Mouse (Mus musculus): Measurements from ENCODE around the gene Ptcd1. TPM values are rescaled to one million over a fixed set of nuclear protein-coding genes. Genes with fewer than 3 reads are reported as not detected.
A peak's percentile ranks its signal among the peaks of the same experiment; 100 is the strongest.

Gene Ptcd1
- total and polyA plus RNA-seq, 3 experiments, result 21.0 to 22.3 TPM; not detected in 1

DNA sequence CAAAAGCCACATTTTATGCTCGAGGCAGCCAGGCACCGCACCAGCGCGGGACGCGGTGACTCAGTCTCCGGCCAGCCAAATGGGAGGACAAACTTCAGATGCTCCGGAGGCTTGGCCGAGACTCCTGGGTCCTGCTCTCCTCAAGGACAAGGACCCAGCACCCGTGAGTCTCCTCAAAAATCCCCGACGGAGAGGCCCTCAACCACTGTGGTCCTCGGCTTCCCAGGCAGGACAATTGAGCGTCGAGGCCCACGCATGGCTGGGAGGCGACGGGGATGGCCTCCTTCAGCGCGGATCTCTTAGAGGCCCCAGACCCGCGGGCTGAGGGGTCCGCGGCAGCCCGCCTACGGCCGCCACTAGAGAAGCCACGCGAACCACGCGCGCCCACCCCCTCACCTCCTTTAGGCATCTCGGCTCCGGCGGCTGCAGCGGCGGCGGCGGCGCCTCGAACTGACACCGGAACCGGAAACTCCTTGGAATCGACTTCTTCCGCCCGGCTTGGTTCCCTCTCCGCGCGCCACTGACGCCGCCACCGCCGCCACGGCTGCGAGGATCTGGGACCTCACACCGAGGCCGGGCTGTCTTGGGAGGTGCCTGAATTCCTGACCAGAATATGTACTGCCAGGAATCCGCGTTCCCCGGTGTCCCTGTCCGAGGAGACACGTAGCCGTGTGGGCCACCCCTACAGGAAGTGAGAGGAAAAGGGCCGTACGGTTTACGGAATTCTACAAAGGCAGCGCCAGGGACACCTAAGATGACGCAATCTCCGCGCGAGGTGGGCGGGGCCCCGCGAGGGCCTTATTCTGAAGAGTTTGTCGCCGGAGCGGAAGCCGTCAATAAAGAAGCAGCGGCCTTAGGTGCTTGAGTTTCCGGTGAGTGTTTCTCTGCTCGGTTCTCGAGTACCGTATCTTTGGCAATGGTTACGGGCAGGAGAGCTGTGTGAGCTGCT lies 27.1 kb downstream of the Ptcd1 start, which contains the start of the genes Pdap1 and Bud31 (continued):
- peak; percentile 97 for TF ChIP-seq TBP (IDR thresholded peaks at IDR 0.05; ENCODE audit: low read depth, low read length)

DNA sequence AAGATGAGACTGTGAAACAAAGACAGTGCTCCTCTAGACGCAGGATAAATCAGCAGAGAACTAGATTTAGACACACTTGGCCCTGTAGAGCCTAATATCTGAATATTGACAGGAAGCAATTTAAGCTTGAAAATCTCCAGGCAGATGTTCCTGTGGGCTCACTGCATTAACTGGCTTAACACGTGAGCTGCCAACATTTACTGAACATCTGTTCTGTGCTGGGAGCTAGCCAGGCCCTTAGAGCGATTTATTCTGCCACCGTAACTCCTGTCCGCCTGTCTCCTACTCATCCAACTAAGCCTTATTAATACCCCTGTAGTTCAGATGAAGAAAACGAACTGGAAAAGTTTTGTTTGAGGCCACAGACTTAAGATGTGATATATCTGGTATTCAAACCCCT lies 28.1 kb downstream of the Ptcd1 start:
- H3K27ac ChIP-seq (ENCODE audit: control insufficient read depth, low read depth, low read length), result no peak overlapping the region
- TF ChIP-seq ZC3H11A (IDR thresholded peaks at IDR 0.05; ENCODE audit: low read depth, low read length) (no peak), CTCF (IDR thresholded peaks at IDR 0.05 in 2 of 3, conservative IDR thresholded peaks at IDR 0.05 in 1 of 3; ENCODE audit: control insufficient read depth in 1 of 3, insufficient read depth in 1 of 3, low read depth in 2 of 3, low read length in 3 of 3, poor library complexity in 1 of 3, severe bottlenecking in 1 of 3) (no peak), ELF1 (IDR thresholded peaks at IDR 0.05; ENCODE audit: low read depth, low read length) (no peak), MYC (IDR thresholded peaks at IDR 0.05; ENCODE audit: low read depth, low read length) (0 out of 2 replicates have a peak, but pooled peaks have one; percentile 43), CHD2 (IDR thresholded peaks at IDR 0.05; ENCODE audit: low read length) (no peak), TCF12 (IDR thresholded peaks at IDR 0.05; ENCODE audit: low read depth, low read length) (no peak), RCOR1 (IDR thresholded peaks at IDR 0.05; ENCODE audit: low read depth, low read length) (no peak), SIN3A (IDR thresholded peaks at IDR 0.05; ENCODE audit: low read length) (peak; percentile 43; the same call in 1 of the 2 replicates), MAX (IDR thresholded peaks at IDR 0.05; ENCODE audit: low read length) (peak; percentile 52; the same call in 1 of the 2 replicates), CHD1 (IDR thresholded peaks at IDR 0.05; ENCODE audit: low read depth, low read length) (no peak), HCFC1 (IDR thresholded peaks at IDR 0.05; ENCODE audit: low read depth, low read length) (0 out of 2 replicates have a peak, but pooled peaks have one; percentile 2), ZNF384 (IDR thresholded peaks at IDR 0.05; ENCODE audit: low read depth, low read length) (no peak), BHLHE40 (IDR thresholded peaks at IDR 0.05; ENCODE audit: borderline replicate concordance, low read depth, low read length) (peak; percentile 55), MAFK (IDR thresholded peaks at IDR 0.05; ENCODE audit: borderline replicate concordance, low read depth, low read length) (no peak), MXI1 (IDR thresholded peaks at IDR 0.05; ENCODE audit: low read depth, low read length) (peak; percentile 80), MAZ (IDR thresholded peaks at IDR 0.05; ENCODE audit: low read depth, low read length) (no peak)
- peak overlapping the region; percentile 79 to 95 for H3K4me3 ChIP-seq (ENCODE audit: control insufficient read depth in 1 of 2, insufficient read depth in 1 of 2, low read depth in 2 of 2, low read length in 2 of 2)
- peaks cover 2 to 21% of the 10 kb centered on the region in 2 experiments; a peak in 2 of 4 replicates for H3K4me1 ChIP-seq (ENCODE audit: control insufficient read depth in 1 of 2, insufficient read depth in 2 of 2, low read length in 2 of 2)
- peak; percentile 53 for DNase-seq (ENCODE audit: low read depth, low spot score)
- peaks cover 19 to 21% of the 10 kb centered on the region in 2 experiments for H3K36me3 ChIP-seq (ENCODE audit: control insufficient read depth in 1 of 2, insufficient read depth in 2 of 2, low read length in 2 of 2)
- H3K27me3 ChIP-seq (ENCODE audit: control insufficient read depth in 1 of 2, insufficient read depth in 2 of 2, low read length in 2 of 2), result no peaks in the 10 kb centered on the region
- peaks cover 44% of the 10 kb centered on the region for H3K79me2 ChIP-seq (ENCODE audit: control insufficient read depth, insufficient read depth, low read length, poor library complexity)
- no peaks in the 10 kb centered on the region for H3K9me3 ChIP-seq (replicated peaks; ENCODE audit: insufficient read depth, low read length)
- H3K9ac ChIP-seq (ENCODE audit: control insufficient read depth, low read depth, low read length, poor library complexity, severe bottlenecking), result peak overlapping the region; percentile 93

Measured in MEL (cell line).